Mouse (Mus musculus) cerebellum, adult 2 months (tissue): ENCODE data around the gene Irf3. TPM values are rescaled to one million over a fixed set of nuclear protein-coding genes. Genes with fewer than 3 reads are reported as not detected.

Experiments used
- DNase-seq, 2 experiments: peaks; one replicate each; pipeline ENCODE4 v3.0.0; 2021
- H3K27ac ChIP-seq: fragments of 200-500 bp; 2 replicates; pipeline ENCODE4 v1.5.1; 2012; ENCODE audit warnings: low read length, control low read depth, inconsistent platforms; ENCODE audit not compliant: insufficient read depth
- H3K27me3 ChIP-seq: fragments of 200-500 bp; 2 replicates; pipeline ENCODE4 v1.6.1; 2012; ENCODE audit warnings: inconsistent platforms, mild to moderate bottlenecking, low read length, moderate library complexity; ENCODE audit not compliant: control insufficient read depth, insufficient read depth
- H3K4me1 ChIP-seq: fragments of 200-500 bp; 2 replicates; pipeline ENCODE4 v1.6.1; 2011; ENCODE audit warnings: low read length; ENCODE audit not compliant: control insufficient read depth, insufficient read depth
- H3K4me3 ChIP-seq: fragments of 200-500 bp; replicated peaks from 2 replicates; pipeline ENCODE3; 2011; ENCODE audit warnings: mild to moderate bottlenecking, low read depth, low read length, control low read depth; ENCODE audit not compliant: insufficient read depth
- CTCF ChIP-seq: fragments of 200-500 bp; IDR thresholded peaks from 2 replicates; pipeline ENCODE4 v1.5.1; 2011; ENCODE audit warnings: low read depth, mild to moderate bottlenecking, control low read depth, low read length, moderate library complexity, borderline replicate concordance; ENCODE audit not compliant: insufficient read depth
- POLR2A ChIP-seq: fragments of 200-500 bp; IDR thresholded peaks from 2 replicates; pipeline ENCODE4 v1.6.1; 2011; ENCODE audit warnings: low read length, control low read depth, borderline replicate concordance; ENCODE audit not compliant: insufficient read depth
- WGBS: fragments of 180-500 bp; shearing (Covaris S2); methylation state at CpG from one replicate; pipeline ENCODE4 v1.1.7; 2018; 5-methylcytosine and 5-hydroxymethylcytosine counted together
- polyA plus RNA-seq: library from polyadenylated mRNA; depleted of rRNA; stranded (reverse); fragments of >200 nt; gene quantifications from 2 replicates; pipeline ENCODE4 v1.2.3, GENCODE M21; 2012

Irf3 gene
- polyA plus RNA-seq, 1 experiment = 126 TPM

- WGBS = 23% methylated on average over 6 of the region's 6 CpGs
- no peak for TF ChIP-seq POLR2A
- no peak for TF ChIP-seq CTCF
- peaks cover 3% of the 10 kb centered on the region; the same call in 1 of the 2 replicates for H3K4me1 ChIP-seq
- H3K27ac ChIP-seq = no peak overlapping the region
- no peak for DNase-seq
- H3K27me3 ChIP-seq = no peaks in the 10 kb centered on the region
- no peak overlapping the region for H3K4me3 ChIP-seq
Measured at GRCm38 (mm10) chr7:44956266-44956665, 41.2 kb upstream of the Irf3 start.

DNA sequence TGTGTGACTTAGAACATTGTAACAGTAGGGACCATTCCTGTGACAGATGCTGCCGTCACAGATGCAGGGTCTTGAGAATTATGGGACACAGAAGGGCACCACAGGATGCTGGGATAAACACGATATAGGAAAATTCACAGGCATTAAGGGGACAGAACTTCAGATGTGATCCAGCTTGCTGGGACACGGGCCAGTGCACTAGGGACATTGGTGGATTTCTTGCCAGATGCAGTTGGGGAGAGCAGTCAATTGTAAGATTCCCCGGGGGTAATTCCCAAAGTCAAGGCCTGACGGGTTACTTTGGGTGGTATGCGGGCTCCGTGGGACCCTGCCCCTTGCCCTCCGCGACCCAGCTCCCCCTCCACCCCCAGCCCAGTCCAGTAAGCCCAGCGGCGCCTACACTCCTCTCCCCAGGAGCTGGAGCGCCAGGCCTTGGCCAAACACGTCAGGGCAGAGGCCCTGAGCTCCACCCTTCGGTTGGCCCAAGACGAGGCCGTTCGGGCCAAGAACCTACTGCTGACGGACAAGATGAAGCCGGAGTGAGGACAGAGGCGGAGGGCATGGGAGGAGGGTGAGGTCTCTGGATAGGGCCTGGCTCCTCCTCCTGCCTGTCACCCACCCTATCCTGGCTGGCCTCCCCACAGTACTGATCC is 40.1 kb upstream of the Irf3 start:
- H3K4me1 ChIP-seq = no peaks in the 10 kb centered on the region
- H3K27ac ChIP-seq = no peak overlapping the region
- 20% methylated on average over 20 of the region's 20 CpGs for WGBS
- H3K27me3 ChIP-seq = no peaks in the 10 kb centered on the region
- peak in 1 of 2 experiments; percentile 16 for DNase-seq
- no peak overlapping the region for H3K4me3 ChIP-seq
- TF ChIP-seq POLR2A = no peak
- TF ChIP-seq CTCF = no peak

DNA sequence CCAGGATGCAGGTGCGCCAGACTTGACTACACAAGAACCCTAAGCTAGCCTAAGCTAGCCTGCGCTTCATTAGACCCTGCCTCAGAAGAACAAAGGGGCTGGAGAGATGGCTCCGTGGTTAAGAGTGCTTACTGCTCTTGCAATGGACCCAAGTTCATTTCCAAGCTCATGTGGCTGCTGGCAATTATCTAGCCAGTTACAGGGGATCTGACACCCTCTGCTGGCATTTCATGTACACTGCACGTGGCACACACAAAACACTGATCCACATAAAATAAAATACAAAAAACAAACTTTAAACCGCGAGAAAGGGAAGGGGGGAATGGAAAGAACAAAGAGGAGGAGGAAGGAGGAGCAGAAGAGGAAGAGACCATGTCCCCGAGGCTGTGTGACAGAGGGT is 39.2 kb upstream of the Irf3 start:
- H3K27me3 ChIP-seq = no peaks in the 10 kb centered on the region
- H3K4me3 ChIP-seq = no peak overlapping the region
- DNase-seq = peak; percentile 44
- 49% methylated on average over 7 of the region's 7 CpGs for WGBS
- TF ChIP-seq POLR2A = no peak
- peak; percentile 69 for TF ChIP-seq CTCF
- no peak overlapping the region for H3K27ac ChIP-seq
- no peaks in the 10 kb centered on the region for H3K4me1 ChIP-seq

DNA sequence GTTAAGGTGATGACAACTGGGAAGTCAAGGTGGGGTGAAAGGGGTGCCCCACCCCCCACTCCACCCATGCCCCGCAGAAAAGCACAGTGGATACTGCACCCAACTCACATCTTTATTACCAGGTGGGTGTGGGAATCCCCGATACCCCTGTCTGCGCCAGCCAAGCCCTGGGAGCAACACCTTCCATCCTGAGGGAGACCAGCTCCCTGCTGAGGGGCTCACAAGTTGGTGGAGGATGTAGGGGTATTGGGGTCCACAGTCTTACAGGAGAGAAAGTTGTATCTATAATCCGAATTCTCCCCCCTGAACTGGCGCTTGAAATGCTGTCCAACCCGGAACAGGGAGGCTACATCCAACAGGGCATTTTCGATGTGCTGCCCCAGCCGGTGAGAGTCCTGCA is 38.2 kb upstream of the Irf3 start:
- TF ChIP-seq POLR2A (no peak), CTCF (no peak)
- H3K4me1 ChIP-seq = no peaks in the 10 kb centered on the region
- WGBS = 86% methylated on average over 8 of the region's 8 CpGs
- no peak overlapping the region for H3K4me3 ChIP-seq
- H3K27me3 ChIP-seq = no peaks in the 10 kb centered on the region
- no peak for DNase-seq
- no peak overlapping the region for H3K27ac ChIP-seq

DNA sequence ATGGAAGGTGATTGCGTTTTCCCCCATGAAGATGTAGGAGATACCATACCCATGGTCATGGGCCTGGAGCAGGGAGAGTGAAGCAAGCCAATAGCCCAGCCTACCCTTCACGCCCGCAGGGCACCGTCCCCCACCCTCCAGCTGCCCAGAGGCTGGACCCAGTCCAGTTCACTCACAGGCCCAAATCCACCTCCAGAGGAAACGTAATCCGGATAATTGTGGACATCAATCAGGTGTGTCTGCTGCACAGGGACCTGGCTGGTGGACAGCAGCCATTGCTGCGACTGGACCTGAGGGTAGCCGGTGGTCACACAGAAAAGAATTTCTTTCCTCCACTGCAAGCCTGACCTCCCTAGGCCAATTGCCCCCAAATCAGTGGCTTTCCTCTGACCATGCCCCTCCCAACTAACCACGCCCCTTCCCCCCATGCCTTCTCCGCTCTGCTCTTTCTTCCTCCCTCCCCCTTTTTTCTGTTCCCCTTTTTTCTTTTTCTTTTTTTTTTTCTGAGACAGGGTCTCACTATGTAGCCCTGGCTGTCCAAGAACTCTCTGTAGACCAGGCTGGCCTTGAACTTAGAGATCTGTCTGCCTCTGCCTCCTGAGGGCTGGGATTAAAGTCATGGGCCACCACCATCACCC is 37.5 kb upstream of the Irf3 start:
- TF ChIP-seq POLR2A = no peak
- no peak for TF ChIP-seq CTCF
- no peak for DNase-seq
- no peak overlapping the region for H3K27ac ChIP-seq
- H3K4me3 ChIP-seq = no peak overlapping the region
- no peaks in the 10 kb centered on the region for H3K27me3 ChIP-seq
- WGBS = 69% methylated on average over 10 of the region's 10 CpGs
- H3K4me1 ChIP-seq = no peaks in the 10 kb centered on the region

- no peak overlapping the region for H3K27ac ChIP-seq
- no peaks in the 10 kb centered on the region for H3K4me1 ChIP-seq
- 91% methylated on average over 13 of the region's 13 CpGs for WGBS
- no peak for DNase-seq
- TF ChIP-seq CTCF (no peak), POLR2A (no peak)
- no peaks in the 10 kb centered on the region for H3K27me3 ChIP-seq
- H3K4me3 ChIP-seq = no peak overlapping the region
Measured at GRCm38 (mm10) chr7:44960512-44960910, 36.9 kb upstream of the Irf3 start.

DNA sequence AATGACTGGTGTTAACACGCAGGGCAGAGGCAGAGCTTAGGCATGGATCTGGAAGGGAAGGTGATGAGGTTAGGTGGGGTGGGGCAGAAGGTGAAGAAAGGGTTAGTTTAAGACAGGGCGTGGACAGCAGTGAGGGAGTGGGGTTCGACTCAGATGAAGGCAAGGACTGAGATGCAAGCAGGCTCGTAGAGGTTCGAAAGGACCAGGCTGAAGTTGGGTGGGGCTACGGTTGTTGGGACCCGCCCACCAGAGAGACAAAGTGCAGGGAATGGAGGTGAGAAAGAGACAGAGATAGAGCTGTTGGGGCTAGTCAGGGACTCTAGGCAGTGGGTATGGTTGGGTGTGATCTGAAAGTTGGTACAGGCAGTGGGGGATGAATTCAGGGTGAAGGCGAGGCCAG is 35.1 kb upstream of the Irf3 start:
- Histone ChIP-seq H3K4me3 (no peak overlapping the region), H3K27me3 (no peaks in the 10 kb centered on the region), H3K27ac (no peak overlapping the region), H3K4me1 (no peaks in the 10 kb centered on the region)
- WGBS = 80% methylated on average over 8 of the region's 8 CpGs
- no peak for TF ChIP-seq POLR2A
- TF ChIP-seq CTCF = no peak
- DNase-seq = no peak

- Histone ChIP-seq H3K4me1 (no peaks in the 10 kb centered on the region), H3K4me3 (no peak overlapping the region), H3K27me3 (no peaks in the 10 kb centered on the region), H3K27ac (no peak overlapping the region)
- 91% methylated on average over 5 of the region's 5 CpGs for WGBS
- TF ChIP-seq CTCF (no peak), POLR2A (no peak)
- DNase-seq = no peak
Measured at GRCm38 (mm10) chr7:44962831-44963230, 34.6 kb upstream of the Irf3 start.
